In the genomic region with DNA sequence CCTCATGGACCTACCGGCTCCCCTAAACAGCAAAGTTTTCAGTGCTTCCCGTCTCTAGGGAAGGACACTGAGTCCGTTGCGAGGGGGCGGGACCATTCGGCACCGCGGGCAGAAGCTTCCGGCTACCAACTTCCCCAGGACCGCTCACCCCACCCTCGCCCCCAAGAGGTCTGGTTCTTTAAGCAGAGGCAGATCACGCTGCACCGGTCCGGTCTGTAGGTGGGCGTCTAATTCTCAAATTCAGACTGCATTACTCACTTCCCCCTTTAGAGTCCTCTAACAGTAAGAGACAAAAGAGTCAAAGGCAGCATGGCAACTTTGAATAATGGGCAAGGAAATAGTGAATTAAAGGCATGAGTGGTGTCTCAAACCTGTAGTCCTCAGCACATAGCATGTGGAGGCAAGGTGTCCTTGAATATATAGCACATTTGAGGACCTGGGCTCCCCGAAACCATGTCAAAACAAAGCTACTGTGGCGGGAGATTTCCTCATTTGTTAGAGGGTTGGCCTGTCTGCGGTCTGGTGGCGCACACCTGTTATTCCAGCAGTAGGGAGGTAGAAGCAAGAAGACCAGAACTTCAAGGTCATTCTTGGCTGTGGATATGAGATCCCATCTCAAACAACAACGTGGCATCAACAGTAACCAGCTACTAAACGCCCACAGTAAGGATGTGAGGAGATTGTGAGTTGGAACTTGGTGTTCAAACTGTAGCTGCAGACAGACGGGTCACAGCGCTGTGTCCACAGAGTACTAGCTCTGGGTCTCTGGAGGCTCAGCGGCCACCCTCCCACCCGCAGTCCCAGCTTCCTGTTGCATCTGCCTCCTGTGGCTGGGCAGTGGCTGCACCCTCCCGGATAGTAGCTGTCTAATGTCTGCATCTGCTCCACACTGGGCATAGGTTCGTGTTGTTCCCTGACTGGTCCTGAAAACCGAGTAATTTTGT, we compare ENCODE assay signal across 8 mouse cellular contexts. TPM values are rescaled to one million over a fixed set of nuclear protein-coding genes. Genes with fewer than 3 reads are reported as not detected.
A peak's percentile ranks its signal among the peaks of the same experiment; 100 is the strongest.
DNase-seq lines count a peak whose midpoint lies in the region; ATAC-seq lines count a peak whose summit lies in the region.

A gene (minus strand): TSS at position 48 of the 944 bp plus-strand sequence.

- ATAC-seq in erythroid progenitor cell, adult 5-6 weeks (replicated peaks; ENCODE audit: low FRiP score, poor library complexity, severe bottlenecking) = peak; percentile 70; the same call in 1 of the 2 replicates
- ATAC-seq in megakaryocyte progenitor cell, adult 5-6 weeks (replicated peaks; ENCODE audit: poor library complexity) = peak; percentile 79

- intact Hi-C loops in heart, postnatal 25 days (cut with DNase I) = loop anchor here (2.0 kb wide), 1 partner anchor 51 kb away; no protein-coding TSS in a partner anchor

- peak; percentile 77 to 79 for DNase-seq in B cell, adult 2 months
- peak; percentile 53 for DNase-seq in ZHBTc4 (ENCODE audit: low read depth, low spot score)
- DNase-seq in heart, postnatal 25 days (ENCODE audit: low spot score) = peak; percentile 19
- DNase-seq in kidney, postnatal 4 days = peak; percentile 71 to 78
- peak; percentile 31 for DNase-seq in spleen, adult 12 weeks (ENCODE audit: low spot score)
- no peak for DNase-seq in cerebellum, adult 18-20 months

RNA-seq across cellular contexts. Expression of the gene that starts here (rescaled TPM):
- total RNA-seq in erythroid progenitor cell, adult 5-6 weeks (2015; ENCODE audit: low replicate concordance) = 0.36 TPM in 1 of 2 replicates, not detected in the other
- total RNA-seq in erythroid progenitor cell, adult 5-6 weeks (2017; ENCODE audit: low replicate concordance) = under 0.01 TPM in 1 of 2 replicates, not detected in the other
- total RNA-seq in heart, postnatal 25 days (2021) = under 1 TPM; 0.03 to 0.11 TPM
- total RNA-seq in megakaryocyte progenitor cell, adult 5-6 weeks (2015) = 0.12 and 0.27 TPM in 2 replicates
- 0.04 and 0.07 TPM in 2 replicates for total RNA-seq in megakaryocyte progenitor cell, adult 5-6 weeks (2017)

Comparison
In these comparisons a context has a peak if more than half of its experiments do, and no peak if none do; other contexts are left out.
1. Peak in ATAC-seq in erythroid progenitor cell, adult 5-6 weeks; RNA of the gene not detected or under 1 TPM.
2. Peak in DNase-seq in heart, postnatal 25 days; RNA of the gene not detected or under 1 TPM.
3. Peak in ATAC-seq in megakaryocyte progenitor cell, adult 5-6 weeks; RNA of the gene not detected or under 1 TPM.
4. DNase-seq: peak in B cell, adult 2 months (2 of 2), ZHBTc4 (single experiment), kidney, postnatal 4 days (2 of 2) and spleen, adult 12 weeks (single experiment); none in cerebellum, adult 18-20 months (0 of 2).